Mouse (Mus musculus) forebrain, embryonic 14.5 days (tissue): ENCODE data around the gene Phlda3. TPM values are rescaled to one million over a fixed set of nuclear protein-coding genes. Genes with fewer than 3 reads are reported as not detected.

ENCODE experiments used
- polyA plus RNA-seq: library from polyadenylated mRNA; unstranded; fragments of >200 nt; fragmentation: Nextera tagmentation; extraction: Ambion mirVana; gene quantifications from 2 replicates; pipeline ENCODE4 v1.2.1, GENCODE M21; 2014

The Phlda3 gene
- polyA plus RNA-seq, 1 experiment from 2014 or later: 16.4 TPM

Other genes with a start within 250 kb of the Phlda3 start
- 26.1 and 38.3 TPM in 2 replicates for gene Nav1, start 158.8 kb upstream of the Phlda3 start, polyA plus RNA-seq
- gene Csrp1, start 46.1 kb upstream of the Phlda3 start, polyA plus RNA-seq: 22.3 and 24.9 TPM in 2 replicates
- gene Tnni1, start 13.3 kb downstream of the Phlda3 start, polyA plus RNA-seq: 0.39 TPM in 1 of 2 replicates, not detected in the other
- 0.19 and 0.24 TPM in 2 replicates for gene Lad1, start 52.5 kb downstream of the Phlda3 start, polyA plus RNA-seq
- gene Tnnt2, start 70.2 kb downstream of the Phlda3 start, polyA plus RNA-seq: 0.37 and 0.62 TPM in 2 replicates
- gene Pkp1, start 153.1 kb downstream of the Phlda3 start, polyA plus RNA-seq: not detected in 2 replicates
- gene Igfn1, start 240.2 kb downstream of the Phlda3 start, polyA plus RNA-seq: not detected in 2 replicates
- 129 and 143 TPM in 2 replicates for gene Tmem9, start 242.0 kb downstream of the Phlda3 start, polyA plus RNA-seq